Mouse (Mus musculus) thymus, adult 2 months (tissue): ENCODE data around the gene Ebf1. TPM values are rescaled to one million over a fixed set of nuclear protein-coding genes. Genes with fewer than 3 reads are reported as not detected.

ENCODE experiments used
- DNase-seq: peaks from one replicate; pipeline ENCODE4 v3.0.0; 2021
- H3K27ac ChIP-seq: fragments of 200-500 bp; 2 replicates; pipeline ENCODE4 v1.5.1; 2012; ENCODE audit warnings: low read length, control low read depth; ENCODE audit not compliant: control insufficient read depth, insufficient read depth
- H3K27me3 ChIP-seq: fragments of 200-500 bp; 2 replicates; pipeline ENCODE4 v1.6.1; 2012; ENCODE audit warnings: mild to moderate bottlenecking, low read length, moderate library complexity, mixed read lengths; ENCODE audit not compliant: control insufficient read depth, insufficient read depth
- H3K36me3 ChIP-seq: fragments of 200-500 bp; 2 replicates; pipeline ENCODE4 v1.6.1; 2012; ENCODE audit warnings: mild to moderate bottlenecking, low read length, moderate library complexity; ENCODE audit not compliant: control insufficient read depth, insufficient read depth
- H3K4me1 ChIP-seq: fragments of 200-500 bp; replicated peaks from 2 replicates; pipeline ENCODE4 v1.6.1; 2012; ENCODE audit warnings: low read length; ENCODE audit not compliant: control insufficient read depth, insufficient read depth
- H3K4me3 ChIP-seq: fragments of 200-500 bp; 2 replicates; pipeline ENCODE4 v1.5.1; 2012; ENCODE audit warnings: mild to moderate bottlenecking, low read length, control low read depth, moderate library complexity; ENCODE audit not compliant: control insufficient read depth, insufficient read depth
- CTCF ChIP-seq: fragments of 200-500 bp; IDR thresholded peaks from 2 replicates; pipeline ENCODE4 v1.5.1; 2012; ENCODE audit warnings: mild to moderate bottlenecking, control low read depth, low read length, moderate library complexity, borderline replicate concordance; ENCODE audit not compliant: control insufficient read depth, poor library complexity, insufficient read depth; ENCODE audit errors: extremely low read depth
- POLR2A ChIP-seq: fragments of 200-500 bp; IDR thresholded peaks from 2 replicates; pipeline ENCODE4 v1.6.1; 2012; ENCODE audit warnings: mild to moderate bottlenecking, low read length, control low read depth, moderate library complexity; ENCODE audit not compliant: control insufficient read depth, poor library complexity, insufficient read depth; ENCODE audit errors: extremely low read depth
- WGBS: fragments of 180-500 bp; shearing (Covaris S2); methylation state at CpG from one replicate; pipeline ENCODE4 v1.1.7; 2018; 5-methylcytosine and 5-hydroxymethylcytosine counted together
- polyA plus RNA-seq: library from polyadenylated mRNA; depleted of rRNA; stranded (reverse); fragments of >200 nt; gene quantifications from 2 replicates; pipeline ENCODE4 v1.2.3, GENCODE M21; 2012

The Ebf1 gene
- polyA plus RNA-seq, 1 experiment: 4.4 TPM

DNA sequence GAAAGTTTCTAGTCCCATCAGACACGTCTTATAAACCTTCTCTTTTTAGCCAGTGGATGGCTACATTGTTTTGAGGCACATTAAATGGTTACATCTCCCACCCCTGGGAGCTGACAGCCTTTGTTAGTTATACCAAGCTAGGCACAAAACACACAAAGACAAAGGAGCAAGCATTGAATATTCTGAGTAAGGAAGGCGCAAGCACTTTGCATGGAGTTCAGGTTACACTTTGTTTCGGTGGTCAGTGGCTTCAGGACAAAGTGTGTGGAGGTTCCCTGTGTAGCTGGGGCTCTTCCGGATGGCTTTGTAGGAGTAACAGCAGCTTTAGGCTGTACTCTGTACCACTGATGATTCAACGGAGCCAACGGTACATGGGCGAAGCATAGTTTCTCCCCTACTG is 186.9 kb downstream of the Ebf1 start:
- 97% methylated on average over 7 of the region's 7 CpGs for WGBS
- Histone ChIP-seq H3K4me1 (no peaks in the 10 kb centered on the region), H3K27ac (no peak overlapping the region), H3K4me3 (no peak overlapping the region), H3K27me3 (no peaks in the 10 kb centered on the region), H3K36me3 (no peaks in the 10 kb centered on the region)
- no peak for DNase-seq
- TF ChIP-seq CTCF: no peak
- no peak for TF ChIP-seq POLR2A

DNA sequence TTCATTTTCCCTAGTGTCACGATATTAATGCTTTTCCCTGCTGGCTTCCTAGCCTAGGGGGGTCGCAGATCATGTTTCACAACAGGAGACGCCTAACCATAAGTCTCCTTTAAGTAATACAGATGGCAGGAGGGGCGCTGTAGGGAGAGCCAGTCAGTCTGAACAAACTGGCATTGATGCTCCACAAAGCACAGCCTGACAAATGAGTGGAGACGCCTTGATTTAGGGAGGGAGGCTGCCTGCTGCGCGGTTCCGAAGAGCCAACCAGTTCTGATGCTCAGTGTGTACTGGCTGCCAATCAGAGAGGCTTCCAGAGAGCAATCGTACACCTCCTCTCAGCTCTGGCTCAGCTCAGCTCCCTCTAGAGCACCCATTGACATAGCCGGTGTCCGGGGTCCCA is 189.5 kb downstream of the Ebf1 start:
- TF ChIP-seq CTCF (no peak), POLR2A (no peak)
- H3K4me3 ChIP-seq: no peak overlapping the region
- no peak overlapping the region for H3K27ac ChIP-seq
- no peaks in the 10 kb centered on the region for H3K27me3 ChIP-seq
- DNase-seq: no peak
- H3K4me1 ChIP-seq: no peaks in the 10 kb centered on the region
- WGBS: 85% methylated on average over 11 of the region's 11 CpGs
- no peaks in the 10 kb centered on the region for H3K36me3 ChIP-seq

DNA sequence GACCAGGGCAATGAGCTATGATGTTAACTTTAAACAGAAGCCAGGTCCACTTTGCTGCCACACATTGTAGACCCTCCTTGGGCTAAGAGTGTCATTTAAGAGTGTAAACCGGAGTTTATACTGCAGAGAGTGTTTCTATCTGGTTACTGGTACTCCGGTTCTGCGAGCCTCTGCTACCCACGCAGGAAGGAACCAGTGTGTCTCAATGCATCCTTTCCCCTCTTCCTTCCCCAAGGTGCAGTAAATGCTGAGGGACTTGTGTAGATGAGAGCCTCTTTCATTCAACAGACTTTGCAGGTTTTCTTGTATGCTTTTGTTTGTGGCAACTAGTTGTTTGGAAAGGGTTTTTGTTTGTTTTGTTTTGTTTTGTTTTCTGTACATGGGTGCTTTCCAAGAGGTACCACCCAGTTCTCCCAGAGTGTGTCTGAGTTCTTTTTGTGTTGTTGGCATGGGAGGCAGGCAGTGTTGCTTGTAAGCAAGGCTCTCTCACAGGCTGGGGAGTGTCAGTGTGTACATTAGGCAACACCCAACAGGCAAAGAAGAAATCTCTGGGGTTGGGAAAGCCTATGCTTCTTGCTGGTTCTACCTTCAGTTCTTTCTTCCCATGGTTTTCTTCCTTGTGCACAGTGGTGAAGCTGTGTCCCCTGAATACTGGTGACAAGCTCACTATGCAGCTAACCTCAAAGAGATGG is 191.9 kb downstream of the Ebf1 start:
- no peaks in the 10 kb centered on the region for H3K36me3 ChIP-seq
- H3K27ac ChIP-seq: no peak overlapping the region
- DNase-seq: no peak
- 53% methylated on average over 4 of the region's 4 CpGs for WGBS
- no peaks in the 10 kb centered on the region for H3K27me3 ChIP-seq
- H3K4me1 ChIP-seq: no peaks in the 10 kb centered on the region
- no peak for TF ChIP-seq CTCF
- TF ChIP-seq POLR2A: no peak
- H3K4me3 ChIP-seq: no peak overlapping the region

- Histone ChIP-seq H3K4me1 (no peaks in the 10 kb centered on the region), H3K27me3 (no peaks in the 10 kb centered on the region), H3K27ac (no peak overlapping the region), H3K4me3 (no peak overlapping the region), H3K36me3 (no peaks in the 10 kb centered on the region)
- 86% methylated on average over 6 of the region's 6 CpGs for WGBS
- DNase-seq: no peak
- TF ChIP-seq CTCF (no peak), POLR2A (no peak)
Observed at GRCm38 (mm10) chr11:44811007-44811406, 193.9 kb downstream of the Ebf1 start.

- Histone ChIP-seq H3K4me1 (no peaks in the 10 kb centered on the region), H3K36me3 (no peaks in the 10 kb centered on the region), H3K27me3 (no peaks in the 10 kb centered on the region), H3K27ac (no peak overlapping the region), H3K4me3 (no peak overlapping the region)
- DNase-seq: no peak
- TF ChIP-seq POLR2A (no peak), CTCF (no peak)
- WGBS: 93% methylated on average over 5 of the region's 5 CpGs
Observed at GRCm38 (mm10) chr11:44812193-44812746, 195.2 kb downstream of the Ebf1 start.

DNA sequence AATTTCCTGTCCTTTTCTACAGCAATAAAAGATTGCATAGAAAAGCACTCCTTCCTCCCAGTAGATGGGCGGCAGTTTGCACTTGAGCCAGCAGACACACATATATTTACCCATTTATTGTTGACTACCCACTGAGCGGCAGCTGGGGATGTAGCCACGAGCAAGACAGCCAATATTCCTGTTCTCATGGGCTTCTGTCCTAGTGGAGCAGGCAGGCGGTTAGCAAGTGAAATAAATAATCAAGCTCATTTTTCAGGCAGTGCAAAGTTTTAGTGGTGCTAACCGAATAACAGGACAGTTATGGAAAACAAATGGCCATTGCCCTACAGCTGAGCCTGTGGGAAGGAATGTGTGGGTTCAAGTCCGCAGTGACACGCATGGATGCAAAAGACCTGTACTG is 196.4 kb downstream of the Ebf1 start:
- H3K4me1 ChIP-seq: no peaks in the 10 kb centered on the region
- no peak for DNase-seq
- no peaks in the 10 kb centered on the region for H3K36me3 ChIP-seq
- TF ChIP-seq CTCF: no peak
- TF ChIP-seq POLR2A: no peak
- no peaks in the 10 kb centered on the region for H3K27me3 ChIP-seq
- no peak overlapping the region for H3K27ac ChIP-seq
- WGBS: 97% methylated on average over 7 of the region's 7 CpGs
- no peak overlapping the region for H3K4me3 ChIP-seq
